Mouse (Mus musculus) CH12.LX (cell line): Measurements from ENCODE around the gene Foxk2. TPM values are rescaled to one million over a fixed set of nuclear protein-coding genes. Genes with fewer than 3 reads are reported as not detected.

Experiments
- DNase-seq: peaks from one replicate; pipeline ENCODE4 v3.0.0-alpha.2; 2013; ENCODE audit errors: extremely low read depth
- H3K27ac ChIP-seq: 2 replicates; pipeline ENCODE4 v1.5.1; 2012; ENCODE audit warnings: low read depth, mild to moderate bottlenecking, control low read depth, moderate library complexity; ENCODE audit not compliant: insufficient read depth
- H3K27me3 ChIP-seq: replicated peaks from 2 replicates; pipeline ENCODE3; 2012; ENCODE audit warnings: inconsistent platforms
- H3K36me3 ChIP-seq, 2 experiments: replicated peaks in 1 of 2; 2 replicates each; pipeline versions ENCODE3 to v1.6.1; 2012; ENCODE audit warnings: inconsistent platforms in 1 of 2, low read length in 1 of 2, mild to moderate bottlenecking in 1 of 2, mixed read lengths in 1 of 2, moderate library complexity in 1 of 2; ENCODE audit not compliant: control insufficient read depth in 1 of 2, insufficient read depth in 1 of 2
- H3K4me1 ChIP-seq, 2 experiments: 2 replicates each; pipeline ENCODE4 v1.6.1; 2012; ENCODE audit warnings: inconsistent platforms in 1 of 2, moderate library complexity in 1 of 2; ENCODE audit not compliant: insufficient read depth in 2 of 2, control insufficient read depth in 1 of 2
- H3K4me2 ChIP-seq: 2 replicates; pipeline ENCODE4 v1.6.1; 2012; ENCODE audit warnings: low read depth, mild to moderate bottlenecking, control low read depth; ENCODE audit not compliant: poor library complexity, insufficient read depth, severe bottlenecking
- H3K4me3 ChIP-seq, 3 experiments: fragments of 150-350 bp in 1 of 3; sonication (generic) in 1 of 3; replicated peaks in 1 of 3; 2 replicates each; pipeline versions ENCODE3 to v1.5.1; 2011 to 2012; ENCODE audit warnings: low read depth in 2 of 3, low read length in 2 of 3, mild to moderate bottlenecking in 2 of 3, moderate library complexity in 2 of 3, control low read depth in 1 of 3, improper control_type of control experiment in 1 of 3, inconsistent platforms in 1 of 3, mixed read lengths in 1 of 3; ENCODE audit not compliant: poor library complexity in 1 of 3
- H3K79me2 ChIP-seq: replicated peaks from 2 replicates; pipeline ENCODE4 v1.6.1; 2012; ENCODE audit warnings: mild to moderate bottlenecking, moderate library complexity; ENCODE audit not compliant: control insufficient read depth, poor library complexity, insufficient read depth, severe bottlenecking; ENCODE audit errors: extremely low read depth
- H3K9ac ChIP-seq: 2 replicates; pipeline ENCODE4 v1.6.1; 2012; ENCODE audit warnings: low read depth, mild to moderate bottlenecking, control low read depth, moderate library complexity; ENCODE audit not compliant: insufficient read depth
- H3K9me3 ChIP-seq: replicated peaks from 2 replicates; pipeline ENCODE3; 2012; ENCODE audit warnings: low read length, inconsistent platforms, mixed read lengths
- CHD1 ChIP-seq: IDR thresholded peaks from 2 replicates; pipeline ENCODE4 v1.6.1; 2012; ENCODE audit warnings: low read depth, low read length, improper control_type of control experiment, inconsistent platforms
- CHD2 ChIP-seq: IDR thresholded peaks from 2 replicates; pipeline ENCODE4 v1.6.1; 2011; ENCODE audit warnings: low read length, improper control_type of control experiment
- ELF1 ChIP-seq: IDR thresholded peaks from 2 replicates; pipeline ENCODE4 v1.6.1; 2014; ENCODE audit warnings: low read depth, mild to moderate bottlenecking, inconsistent platforms, low read length, improper control_type of control experiment
- EP300 ChIP-seq: IDR thresholded peaks from 2 replicates; pipeline ENCODE4 v1.6.1; 2011; ENCODE audit warnings: low read length, improper control_type of control experiment
- ETS1 ChIP-seq: conservative IDR thresholded peaks from 2 replicates; pipeline ENCODE4 v1.6.1; 2012; ENCODE audit warnings: low read depth, mild to moderate bottlenecking, inconsistent platforms, low read length, improper control_type of control experiment, moderate library complexity
- IRF4 ChIP-seq: IDR thresholded peaks from 2 replicates; pipeline ENCODE4 v1.6.1; 2014; ENCODE audit warnings: low read depth, mild to moderate bottlenecking, inconsistent platforms, low read length, improper control_type of control experiment
- JUN ChIP-seq: IDR thresholded peaks from 2 replicates; pipeline ENCODE4 v1.6.1; 2011; ENCODE audit warnings: low read depth, mild to moderate bottlenecking, low read length, improper control_type of control experiment, moderate library complexity; ENCODE audit not compliant: insufficient read depth
- MAFK ChIP-seq: IDR thresholded peaks from 2 replicates; pipeline ENCODE4 v1.6.1; 2011; ENCODE audit warnings: low read length, improper control_type of control experiment; ENCODE audit not compliant: insufficient replicate concordance
- MAZ ChIP-seq: IDR thresholded peaks from 2 replicates; pipeline ENCODE4 v1.6.1; 2012; ENCODE audit warnings: low read depth, mild to moderate bottlenecking, inconsistent platforms, low read length, improper control_type of control experiment, moderate library complexity
- PAX5 ChIP-seq: IDR thresholded peaks from 2 replicates; pipeline ENCODE4 v1.6.1; 2012; ENCODE audit warnings: low read length, inconsistent platforms, mixed read lengths
- POLR2A ChIP-seq: IDR thresholded peaks from 2 replicates; pipeline ENCODE4 v1.6.1; 2011; ENCODE audit warnings: low read depth, mild to moderate bottlenecking, improper control_type of control experiment, low read length
- POLR2AphosphoS2 ChIP-seq: IDR thresholded peaks from 2 replicates; pipeline ENCODE4 v1.6.1; 2011; ENCODE audit warnings: low read depth, low read length, improper control_type of control experiment
- RCOR1 ChIP-seq: conservative IDR thresholded peaks from 2 replicates; pipeline ENCODE4 v1.6.1; 2012; ENCODE audit warnings: low read depth, mild to moderate bottlenecking, inconsistent platforms, low read length, improper control_type of control experiment
- TCF12 ChIP-seq: IDR thresholded peaks from 2 replicates; pipeline ENCODE4 v1.6.1; 2014; ENCODE audit warnings: low read depth, mild to moderate bottlenecking, inconsistent platforms, low read length, improper control_type of control experiment
- UBTF ChIP-seq: IDR thresholded peaks from 2 replicates; pipeline ENCODE4 v1.6.1; 2012; ENCODE audit warnings: low read depth, mild to moderate bottlenecking, inconsistent platforms, low read length, improper control_type of control experiment, moderate library complexity
- ZKSCAN1 ChIP-seq: IDR thresholded peaks from 2 replicates; pipeline ENCODE4 v1.6.1; 2012; ENCODE audit warnings: low read depth, inconsistent platforms, low read length, improper control_type of control experiment, borderline replicate concordance
- ZMIZ1 ChIP-seq: IDR thresholded peaks from 2 replicates; pipeline ENCODE4 v1.6.1; 2012; ENCODE audit warnings: low read depth, mild to moderate bottlenecking, inconsistent platforms, low read length, improper control_type of control experiment
- ZNF384 ChIP-seq: IDR thresholded peaks from 2 replicates; pipeline ENCODE4 v1.6.1; 2012; ENCODE audit warnings: low read depth, low read length, improper control_type of control experiment, inconsistent platforms
- dilution Hi-C: fragments of 300-500 bp; cut with MboI; formaldehyde crosslinking; loops from 2 replicates; pipeline ENCODE4 v1.14.3; 2020; ENCODE audit warnings: low sequenced_read_pairs; ENCODE audit not compliant: extremely low pct_unique_long_range_greater_than_20kb, extremely low pct_ligation_motif_present
- in situ Hi-C: fragments of 300-500 bp; cut with MboI; formaldehyde crosslinking; loops from 3 replicates; pipeline ENCODE4 v1.14.3; 2019; ENCODE audit warnings: low sequenced_read_pairs, low pct_ligation_motif_present, low pct_unique_long_range_greater_than_20kb, mixed read lengths
- polyA plus RNA-seq: library from polyadenylated mRNA; unstranded; fragments of >175 nt; gene quantifications from 2 replicates; pipeline ENCODE4 v1.2.1, GENCODE M21; 2012; ENCODE audit warnings: low read depth; ENCODE audit not compliant: insufficient read length
- total RNA-seq, 2 experiments: library from RNA; depleted of rRNA; stranded (reverse); fragments of 300-350 nt in 1 of 2; fragments of >200 nt in 1 of 2; gene quantifications; 2 replicates each; pipeline ENCODE4 v1.2.3; 2012 to 2014

Foxk2 gene
- total and polyA plus RNA-seq, 3 experiments = 26.9 to 44.3 (median 41.2) TPM

DNA sequence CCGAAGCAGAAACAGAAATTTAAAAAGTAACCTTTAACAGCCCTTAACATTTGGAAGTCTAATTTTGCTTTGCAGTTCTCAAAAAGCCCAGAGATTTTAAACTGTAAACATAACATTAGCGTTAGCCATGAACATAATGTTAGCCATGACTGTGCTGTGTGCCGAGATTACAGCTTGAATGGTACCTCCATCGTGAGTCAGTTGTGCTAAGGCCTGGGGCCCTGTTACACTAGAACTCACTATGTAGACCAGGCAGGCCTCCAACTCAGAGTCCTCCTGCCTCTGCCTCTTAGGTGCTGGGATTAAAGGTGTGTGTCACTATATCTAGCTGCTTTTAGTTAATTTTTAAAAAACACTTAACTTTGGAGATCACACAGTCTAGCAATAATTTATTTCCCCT is 28.6 kb upstream of the Foxk2 start:
- Histone ChIP-seq H3K27me3 (no peaks in the 10 kb centered on the region), H3K9ac (no peak overlapping the region), H3K79me2 (peaks cover 14% of the 10 kb centered on the region), H3K4me2 (no peak overlapping the region), H3K27ac (no peak overlapping the region), H3K9me3 (no peaks in the 10 kb centered on the region), H3K36me3 (peaks cover 12 to 18% of the 10 kb centered on the region in 2 experiments), H3K4me3 (no peak overlapping the region), H3K4me1 (peaks cover 13 to 44% of the 10 kb centered on the region in 2 experiments)
- TF ChIP-seq POLR2A (no peak), ETS1 (no peak), IRF4 (no peak), RCOR1 (no peak), ZMIZ1 (no peak), PAX5 (no peak), ELF1 (no peak), CHD1 (no peak), JUN (no peak)
- no peak for DNase-seq
- dilution Hi-C loops (no loop called here), in situ Hi-C loops (no loop called here)

DNA sequence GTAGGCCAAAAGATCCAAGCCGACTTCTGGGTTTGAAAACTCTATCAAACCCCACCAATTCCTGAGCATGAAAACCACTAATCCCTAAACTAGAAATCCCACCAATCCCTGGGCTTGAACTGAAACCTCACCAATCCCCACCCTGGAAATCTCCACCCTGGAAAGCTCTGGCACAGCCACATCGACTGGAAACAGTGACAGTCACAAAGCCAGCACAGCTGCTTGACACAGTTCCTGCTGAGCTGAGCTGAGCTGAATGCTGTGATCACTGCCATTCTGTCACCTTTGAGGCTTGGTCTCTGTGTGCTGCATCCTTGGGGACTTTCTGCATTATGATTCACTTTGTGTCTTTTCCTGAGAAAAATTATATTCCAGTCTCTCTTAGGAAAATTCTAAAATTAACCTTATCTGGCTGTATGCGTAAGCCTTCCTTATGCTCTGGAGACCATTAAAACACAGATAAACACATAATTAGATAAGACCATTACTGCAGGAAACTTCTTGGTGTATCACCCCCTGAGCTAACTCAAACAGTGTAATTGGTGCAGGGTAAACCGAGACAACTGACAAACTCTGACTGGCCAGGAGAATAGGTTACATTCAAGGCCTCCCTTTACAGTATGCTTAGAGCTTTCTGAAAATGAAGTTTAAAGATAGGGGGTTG is 28.0 kb upstream of the Foxk2 start:
- H3K36me3 ChIP-seq = peaks cover 6 to 12% of the 10 kb centered on the region in 2 experiments
- no peaks in the 10 kb centered on the region for H3K27me3 ChIP-seq
- H3K4me2 ChIP-seq = no peak overlapping the region
- no peaks in the 10 kb centered on the region for H3K9me3 ChIP-seq
- no peak for TF ChIP-seq CHD2
- TF ChIP-seq IRF4 = no peak
- no peak for TF ChIP-seq RCOR1
- no peak for TF ChIP-seq ZMIZ1
- TF ChIP-seq ZKSCAN1 = no peak
- no peak for TF ChIP-seq ZNF384
- no peak for TF ChIP-seq EP300
- in situ Hi-C loops = no loop called here
- H3K27ac ChIP-seq = no peak overlapping the region
- H3K9ac ChIP-seq = no peak overlapping the region
- H3K79me2 ChIP-seq = peaks cover 14% of the 10 kb centered on the region
- no peak overlapping the region for H3K4me3 ChIP-seq
- H3K4me1 ChIP-seq = peaks cover 13 to 40% of the 10 kb centered on the region in 2 experiments
- dilution Hi-C loops = no loop called here
- no peak for DNase-seq

DNA sequence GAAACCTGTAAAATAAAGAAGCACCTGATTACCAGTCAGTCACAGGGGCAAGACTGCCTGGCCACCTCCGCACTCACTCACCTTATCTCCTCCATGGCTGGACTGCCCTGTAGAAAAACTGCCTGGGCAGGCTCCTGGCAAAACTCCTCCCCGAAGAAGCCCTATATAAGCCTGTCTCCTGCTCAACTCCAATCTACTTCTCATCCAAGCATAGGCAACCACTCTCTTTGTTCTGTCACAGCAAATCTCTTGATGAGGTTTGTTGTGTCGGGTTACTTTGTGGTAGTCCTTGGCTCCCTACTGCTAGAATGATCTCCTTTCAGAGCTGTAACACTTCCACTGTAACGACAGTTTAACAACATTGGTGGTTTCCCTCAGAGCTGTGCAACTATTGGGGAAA is 27.1 kb upstream of the Foxk2 start:
- Histone ChIP-seq H3K4me2 (no peak overlapping the region), H3K9ac (no peak overlapping the region), H3K9me3 (no peaks in the 10 kb centered on the region), H3K4me1 (peaks cover 7 to 31% of the 10 kb centered on the region in 2 experiments; a peak in 3 of 4 replicates), H3K27ac (no peak overlapping the region), H3K79me2 (peaks cover 8% of the 10 kb centered on the region), H3K36me3 (peaks cover 0 to 3% of the 10 kb centered on the region in 2 experiments), H3K4me3 (no peak overlapping the region)
- in situ Hi-C loops = no loop called here
- DNase-seq = no peak
- dilution Hi-C loops = no loop called here
- TF ChIP-seq POLR2AphosphoS2 = no peak
- TF ChIP-seq UBTF = no peak
- no peak for TF ChIP-seq EP300
- TF ChIP-seq MAZ = no peak
- no peak for TF ChIP-seq TCF12
- TF ChIP-seq MAFK = no peak
- TF ChIP-seq, all 38 proteins: peak for 0
- H3K27me3 ChIP-seq = no peaks in the 10 kb centered on the region
